Mouse (Mus musculus): ENCODE data around the gene Tagln2. TPM values are rescaled to one million over a fixed set of nuclear protein-coding genes. Genes with fewer than 3 reads are reported as not detected.

Gene Tagln2
- polyA plus RNA-seq, 1 experiment from 2014 or later: 56.7 TPM

DNA sequence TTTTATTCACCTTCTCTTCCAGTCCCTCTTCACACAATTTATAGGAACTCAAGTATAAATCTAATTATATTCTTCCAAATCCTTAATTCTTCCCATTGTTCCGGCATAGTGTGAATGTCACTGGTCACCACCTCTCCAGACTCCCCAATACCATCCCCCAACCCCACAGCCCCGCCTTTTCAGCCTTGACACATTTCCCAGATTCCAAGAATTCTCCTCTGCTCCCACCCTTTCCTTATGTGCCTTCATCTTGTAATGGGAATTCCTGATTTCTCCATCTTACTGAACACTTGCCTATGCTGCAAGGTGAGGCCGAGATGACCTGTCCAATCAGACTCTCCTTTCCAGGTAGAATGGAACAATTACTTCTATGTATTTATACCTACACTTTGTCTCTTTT is 41.8 kb upstream of the Tagln2 start:
- Histone ChIP-seq H3K27ac (replicated peaks; ENCODE audit: low read depth, low read length) (no peak overlapping the region), H3K36me3 (replicated peaks; ENCODE audit: control insufficient read depth, insufficient read depth, low read depth, low read length) (no peaks in the 10 kb centered on the region), H3K4me2 (ENCODE audit: low read depth, low read length) (no peak overlapping the region), H3K4me1 (ENCODE audit: control insufficient read depth, insufficient read depth, low read length) (no peaks in the 10 kb centered on the region), H3K4me3 (ENCODE audit: low read depth, low read length) (no peak overlapping the region), H3K9me3 (replicated peaks; ENCODE audit: control insufficient read depth, low read length) (no peaks in the 10 kb centered on the region), H3K9ac (replicated peaks; ENCODE audit: low read length) (no peak overlapping the region), H3K27me3 (ENCODE audit: control insufficient read depth, insufficient read depth, low read length) (no peaks in the 10 kb centered on the region)
- no peak for DNase-seq (ENCODE audit: low spot score)
- ATAC-seq (replicated peaks; ENCODE audit: insufficient number of reproducible peaks, low FRiP score, low TSS enrichment, low read depth): no peak
- WGBS: 84% methylated on average over 3 of the region's 3 CpGs

DNA sequence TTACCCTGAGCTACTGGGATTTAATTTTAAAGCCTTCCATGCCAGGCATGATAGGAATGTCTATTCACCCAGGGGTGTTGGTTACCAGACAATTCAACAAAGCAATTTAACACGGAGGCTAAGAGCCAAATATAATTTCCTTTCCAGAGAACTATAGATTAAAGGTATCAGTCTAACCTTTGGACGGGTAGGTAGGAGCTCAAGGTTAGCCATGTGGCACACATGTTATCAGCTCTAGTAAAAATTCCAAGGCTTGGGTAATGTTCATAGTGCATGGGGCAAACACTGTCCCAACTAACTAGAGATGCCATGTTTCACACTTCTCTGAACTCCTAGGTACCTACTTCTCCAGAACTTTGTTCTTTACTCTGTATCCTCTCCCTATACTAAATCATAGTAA is 38.2 kb upstream of the Tagln2 start:
- Histone ChIP-seq H3K4me3 (ENCODE audit: low read depth, low read length) (no peak overlapping the region), H3K36me3 (replicated peaks; ENCODE audit: control insufficient read depth, insufficient read depth, low read depth, low read length) (no peaks in the 10 kb centered on the region), H3K4me2 (ENCODE audit: low read depth, low read length) (no peak overlapping the region), H3K27me3 (ENCODE audit: control insufficient read depth, insufficient read depth, low read length) (no peaks in the 10 kb centered on the region), H3K9me3 (replicated peaks; ENCODE audit: control insufficient read depth, low read length) (no peaks in the 10 kb centered on the region), H3K27ac (replicated peaks; ENCODE audit: low read depth, low read length) (no peak overlapping the region), H3K9ac (replicated peaks; ENCODE audit: low read length) (no peak overlapping the region), H3K4me1 (ENCODE audit: control insufficient read depth, insufficient read depth, low read length) (no peaks in the 10 kb centered on the region)
- DNase-seq (ENCODE audit: low spot score) (no peak), ATAC-seq (replicated peaks; ENCODE audit: insufficient number of reproducible peaks, low FRiP score, low TSS enrichment, low read depth) (no peak)
- WGBS: 77% methylated on average over 2 of the region's 2 CpGs

DNA sequence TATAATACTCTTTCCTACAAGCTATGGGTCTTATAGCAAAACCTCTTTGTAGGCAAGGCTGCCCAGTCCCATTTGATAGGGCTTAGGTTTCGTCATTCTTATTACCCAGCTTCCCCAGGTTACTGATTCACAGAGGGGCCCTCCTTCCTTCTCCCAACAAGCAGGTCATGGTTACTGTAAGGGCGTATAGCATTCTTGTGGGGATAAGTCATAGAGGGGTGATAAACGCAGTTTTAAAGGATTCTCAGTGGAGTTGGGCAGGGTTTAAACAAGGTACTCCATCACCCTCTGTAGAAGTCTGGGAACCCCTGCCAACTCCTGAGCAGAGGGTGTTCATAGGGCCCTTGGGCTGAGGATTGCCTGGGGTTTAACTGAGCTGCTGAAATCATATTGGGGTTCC is 37.3 kb upstream of the Tagln2 start:
- H3K27ac ChIP-seq (replicated peaks; ENCODE audit: low read depth, low read length): no peak overlapping the region
- no peak overlapping the region for H3K4me3 ChIP-seq (ENCODE audit: low read depth, low read length)
- H3K4me1 ChIP-seq (ENCODE audit: control insufficient read depth, insufficient read depth, low read length): no peaks in the 10 kb centered on the region
- ATAC-seq (replicated peaks; ENCODE audit: insufficient number of reproducible peaks, low FRiP score, low TSS enrichment, low read depth) (no peak), DNase-seq (ENCODE audit: low spot score) (no peak)
- H3K9ac ChIP-seq (replicated peaks; ENCODE audit: low read length): no peak overlapping the region
- no peak overlapping the region for H3K4me2 ChIP-seq (ENCODE audit: low read depth, low read length)
- no peaks in the 10 kb centered on the region for H3K27me3 ChIP-seq (ENCODE audit: control insufficient read depth, insufficient read depth, low read length)
- H3K36me3 ChIP-seq (replicated peaks; ENCODE audit: control insufficient read depth, insufficient read depth, low read depth, low read length): no peaks in the 10 kb centered on the region
- no peaks in the 10 kb centered on the region for H3K9me3 ChIP-seq (replicated peaks; ENCODE audit: control insufficient read depth, low read length)
- WGBS: 86% methylated on average over 3 of the region's 3 CpGs

DNA sequence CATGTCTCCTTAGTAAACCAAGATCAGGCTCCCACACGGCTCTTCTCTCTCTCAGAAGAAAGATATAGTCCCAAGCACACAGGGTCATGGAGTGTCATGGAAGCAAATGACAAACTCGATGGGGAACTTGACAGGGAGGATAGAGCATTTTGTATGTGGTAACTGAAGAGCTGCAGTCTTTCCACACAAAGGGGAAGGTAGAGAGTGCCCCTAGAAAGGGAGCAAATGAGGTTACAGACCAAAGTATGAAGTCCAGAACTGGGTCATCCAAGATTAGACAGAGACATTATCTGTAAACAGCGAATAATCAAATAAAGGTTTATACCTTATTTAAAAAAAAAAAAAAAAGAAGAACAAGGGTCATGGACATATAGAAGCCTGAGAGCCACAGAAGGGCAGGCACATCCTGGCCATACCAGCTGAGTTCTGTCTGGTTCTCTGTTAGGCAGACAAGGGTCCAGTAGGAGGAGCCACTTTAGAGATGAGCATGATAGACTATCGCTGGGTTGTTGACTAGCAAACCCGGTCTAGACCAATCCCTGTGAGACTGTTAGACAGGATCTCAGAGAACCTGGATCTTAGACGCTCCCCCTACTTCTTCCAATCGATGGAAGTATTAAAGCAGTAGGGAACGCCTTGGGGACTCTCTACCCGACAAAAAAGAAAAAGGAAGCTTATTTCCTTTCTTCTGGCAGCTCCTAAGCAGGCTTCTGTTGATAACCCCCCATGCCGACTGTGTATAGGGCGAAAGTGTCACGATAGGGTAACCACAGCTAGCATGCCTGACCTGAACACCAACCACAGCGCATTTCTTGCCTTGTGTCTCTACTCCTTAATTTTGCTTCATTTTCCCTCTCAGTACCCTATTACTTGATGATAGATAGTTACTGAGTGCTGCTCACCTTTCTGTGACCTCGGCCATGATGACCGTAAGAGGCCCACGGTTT is 36.2 kb upstream of the Tagln2 start:
- Histone ChIP-seq H3K9ac (replicated peaks; ENCODE audit: low read length) (no peak overlapping the region), H3K4me1 (ENCODE audit: control insufficient read depth, insufficient read depth, low read length) (no peaks in the 10 kb centered on the region), H3K27me3 (ENCODE audit: control insufficient read depth, insufficient read depth, low read length) (no peaks in the 10 kb centered on the region), H3K36me3 (replicated peaks; ENCODE audit: control insufficient read depth, insufficient read depth, low read depth, low read length) (no peaks in the 10 kb centered on the region), H3K4me3 (ENCODE audit: low read depth, low read length) (no peak overlapping the region), H3K27ac (replicated peaks; ENCODE audit: low read depth, low read length) (no peak overlapping the region), H3K4me2 (ENCODE audit: low read depth, low read length) (no peak overlapping the region), H3K9me3 (replicated peaks; ENCODE audit: control insufficient read depth, low read length) (no peaks in the 10 kb centered on the region)
- DNase-seq (ENCODE audit: low spot score) (no peak), ATAC-seq (replicated peaks; ENCODE audit: insufficient number of reproducible peaks, low FRiP score, low TSS enrichment, low read depth) (no peak)
- 84% methylated on average over 16 of the region's 16 CpGs for WGBS

DNA sequence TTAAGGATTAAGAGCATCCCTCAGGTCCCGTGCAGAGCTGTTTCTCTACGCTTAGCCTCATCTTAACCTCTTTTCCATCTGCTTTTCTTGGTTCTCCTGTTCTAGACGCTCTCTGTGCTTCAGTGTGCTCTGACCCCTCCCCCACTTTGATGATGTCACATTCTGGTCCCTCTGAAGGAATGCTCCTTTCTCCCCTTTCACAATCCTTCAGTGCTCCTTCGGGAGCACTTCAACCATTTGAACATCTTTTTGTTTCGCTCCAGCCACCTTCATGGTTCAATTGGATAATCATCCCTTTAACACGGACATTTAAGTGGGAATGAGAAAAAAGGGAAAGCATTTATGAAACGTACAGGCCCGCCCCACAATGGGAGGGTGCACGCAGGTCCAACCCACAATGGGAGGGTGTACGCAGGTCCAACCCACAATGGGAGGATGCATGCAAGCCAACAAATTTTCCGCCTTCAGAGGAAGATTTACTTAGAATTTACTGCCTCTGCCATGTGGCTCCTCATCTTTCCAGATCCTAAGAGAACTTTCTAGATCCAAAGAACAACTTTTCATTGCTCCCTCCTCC is 31.5 kb upstream of the Tagln2 start:
- H3K27ac ChIP-seq (replicated peaks; ENCODE audit: low read depth, low read length): no peak overlapping the region
- no peak overlapping the region for H3K4me3 ChIP-seq (ENCODE audit: low read depth, low read length)
- no peak for ATAC-seq (replicated peaks; ENCODE audit: insufficient number of reproducible peaks, low FRiP score, low TSS enrichment, low read depth)
- H3K9me3 ChIP-seq (replicated peaks; ENCODE audit: control insufficient read depth, low read length): no peaks in the 10 kb centered on the region
- H3K4me2 ChIP-seq (ENCODE audit: low read depth, low read length): no peak overlapping the region
- H3K36me3 ChIP-seq (replicated peaks; ENCODE audit: control insufficient read depth, insufficient read depth, low read depth, low read length): no peaks in the 10 kb centered on the region
- DNase-seq (ENCODE audit: low spot score): no peak
- H3K27me3 ChIP-seq (ENCODE audit: control insufficient read depth, insufficient read depth, low read length): no peaks in the 10 kb centered on the region
- H3K4me1 ChIP-seq (ENCODE audit: control insufficient read depth, insufficient read depth, low read length): no peaks in the 10 kb centered on the region
- WGBS: 80% methylated on average over 11 of the region's 11 CpGs
- H3K9ac ChIP-seq (replicated peaks; ENCODE audit: low read length): no peak overlapping the region

DNA sequence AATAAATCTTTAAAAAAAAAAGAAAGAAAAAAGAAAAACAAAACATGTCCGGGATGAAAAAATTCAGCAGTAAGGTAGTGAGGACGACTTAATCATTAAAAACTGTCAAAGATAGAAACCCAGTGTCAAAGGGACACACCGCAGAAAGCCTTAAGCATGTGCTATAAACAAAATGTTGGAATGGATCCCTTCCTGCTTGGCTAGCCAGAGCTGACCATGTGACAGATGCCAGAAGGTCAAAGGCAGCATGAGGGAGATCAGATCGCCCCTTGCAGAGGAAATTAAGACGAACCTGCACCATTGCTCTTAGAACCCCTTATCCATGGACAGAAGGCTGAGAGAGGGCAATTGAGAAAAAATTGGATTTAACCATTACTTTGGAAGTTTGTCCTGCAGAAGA is 30.5 kb upstream of the Tagln2 start:
- 77% methylated on average over 5 of the region's 5 CpGs for WGBS
- Histone ChIP-seq H3K36me3 (replicated peaks; ENCODE audit: control insufficient read depth, insufficient read depth, low read depth, low read length) (no peaks in the 10 kb centered on the region), H3K27me3 (ENCODE audit: control insufficient read depth, insufficient read depth, low read length) (no peaks in the 10 kb centered on the region), H3K4me1 (ENCODE audit: control insufficient read depth, insufficient read depth, low read length) (no peaks in the 10 kb centered on the region), H3K27ac (replicated peaks; ENCODE audit: low read depth, low read length) (no peak overlapping the region), H3K9ac (replicated peaks; ENCODE audit: low read length) (no peak overlapping the region), H3K4me3 (ENCODE audit: low read depth, low read length) (no peak overlapping the region), H3K9me3 (replicated peaks; ENCODE audit: control insufficient read depth, low read length) (no peaks in the 10 kb centered on the region), H3K4me2 (ENCODE audit: low read depth, low read length) (no peak overlapping the region)
- DNase-seq (ENCODE audit: low spot score) (no peak), ATAC-seq (replicated peaks; ENCODE audit: insufficient number of reproducible peaks, low FRiP score, low TSS enrichment, low read depth) (no peak)

DNA sequence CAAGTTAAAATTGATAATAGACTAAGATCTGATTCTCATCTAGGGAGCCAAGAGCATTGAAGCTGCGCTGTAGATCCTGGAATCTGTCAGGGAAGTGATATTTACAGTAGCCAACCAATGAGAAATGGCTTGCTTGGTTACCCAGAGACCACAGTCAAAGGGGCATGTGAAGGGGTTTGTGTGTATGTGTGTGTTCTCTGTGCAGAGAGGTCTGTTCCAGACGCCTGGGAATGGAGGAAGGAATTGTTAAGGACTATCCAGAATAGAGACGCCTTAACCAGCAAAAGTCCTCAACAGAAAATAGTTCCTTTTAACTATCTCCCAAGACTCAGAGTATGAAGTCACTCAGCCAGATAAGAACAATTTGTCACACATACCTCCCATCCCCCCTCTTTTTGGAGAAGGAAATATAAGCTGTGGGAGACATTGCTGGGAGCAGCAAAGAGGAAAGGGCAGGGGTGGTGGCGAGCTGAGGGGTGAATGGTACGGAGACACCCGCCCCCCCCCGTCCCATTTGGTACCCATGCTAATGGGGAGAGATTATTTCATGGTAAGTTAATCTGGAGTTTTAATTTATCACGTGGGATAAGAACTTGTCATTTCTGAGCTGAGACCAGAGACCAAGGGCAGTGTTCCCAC is 29.9 kb upstream of the Tagln2 start:
- H3K4me2 ChIP-seq (ENCODE audit: low read depth, low read length): no peak overlapping the region
- WGBS: 68% methylated on average over 8 of the region's 8 CpGs
- H3K4me1 ChIP-seq (ENCODE audit: control insufficient read depth, insufficient read depth, low read length): no peaks in the 10 kb centered on the region
- H3K9me3 ChIP-seq (replicated peaks; ENCODE audit: control insufficient read depth, low read length): no peaks in the 10 kb centered on the region
- no peak overlapping the region for H3K9ac ChIP-seq (replicated peaks; ENCODE audit: low read length)
- no peak overlapping the region for H3K4me3 ChIP-seq (ENCODE audit: low read depth, low read length)
- H3K27me3 ChIP-seq (ENCODE audit: control insufficient read depth, insufficient read depth, low read length): no peaks in the 10 kb centered on the region
- H3K27ac ChIP-seq (replicated peaks; ENCODE audit: low read depth, low read length): no peak overlapping the region
- no peaks in the 10 kb centered on the region for H3K36me3 ChIP-seq (replicated peaks; ENCODE audit: control insufficient read depth, insufficient read depth, low read depth, low read length)
- no peak for ATAC-seq (replicated peaks; ENCODE audit: insufficient number of reproducible peaks, low FRiP score, low TSS enrichment, low read depth)
- no peak for DNase-seq (ENCODE audit: low spot score)

DNA sequence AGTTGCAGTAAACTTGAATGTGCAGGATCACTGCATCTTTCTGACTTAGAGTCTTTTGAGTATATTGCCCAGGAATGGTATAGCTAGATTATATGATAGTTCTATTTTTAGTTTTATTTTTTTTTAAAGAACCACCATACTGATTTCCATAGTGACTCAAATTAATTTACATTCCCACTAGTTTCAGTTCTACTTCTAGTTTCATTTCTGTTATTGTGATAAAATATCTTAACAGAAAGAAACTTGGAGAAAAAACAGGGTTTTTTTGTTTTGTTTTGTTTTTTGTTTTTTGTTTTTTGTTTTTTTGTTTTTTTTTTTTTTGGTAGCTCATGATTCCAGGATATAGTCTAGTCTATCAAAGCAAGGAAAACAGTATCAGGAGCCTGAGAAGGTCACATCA is 26.9 kb upstream of the Tagln2 start:
- ATAC-seq (replicated peaks; ENCODE audit: insufficient number of reproducible peaks, low FRiP score, low TSS enrichment, low read depth) (no peak), DNase-seq (ENCODE audit: low spot score) (no peak)
- no peak overlapping the region for H3K4me3 ChIP-seq (ENCODE audit: low read depth, low read length)
- no peak overlapping the region for H3K4me2 ChIP-seq (ENCODE audit: low read depth, low read length)
- H3K27me3 ChIP-seq (ENCODE audit: control insufficient read depth, insufficient read depth, low read length): no peaks in the 10 kb centered on the region
- no peaks in the 10 kb centered on the region for H3K9me3 ChIP-seq (replicated peaks; ENCODE audit: control insufficient read depth, low read length)
- no peak overlapping the region for H3K9ac ChIP-seq (replicated peaks; ENCODE audit: low read length)
- no peak overlapping the region for H3K27ac ChIP-seq (replicated peaks; ENCODE audit: low read depth, low read length)
- no peaks in the 10 kb centered on the region for H3K36me3 ChIP-seq (replicated peaks; ENCODE audit: control insufficient read depth, insufficient read depth, low read depth, low read length)
- no peaks in the 10 kb centered on the region for H3K4me1 ChIP-seq (ENCODE audit: control insufficient read depth, insufficient read depth, low read length)

Measured in embryonic facial prominence, embryonic 11.5 days (tissue).